Mouse (Mus musculus) forebrain, embryonic 11.5 days (tissue): ENCODE data around the gene Pnpla7. TPM values are rescaled to one million over a fixed set of nuclear protein-coding genes. Genes with fewer than 3 reads are reported as not detected.

Experiments used
- ATAC-seq: fragments of 200-750 bp; cut with Nextera tagmentation; replicated peaks from 2 replicates; pipeline ENCODE4 v1.8.0; 2017; ENCODE audit warnings: moderate TSS enrichment; ENCODE audit not compliant: low FRiP score
- DNase-seq: peaks from one replicate; pipeline ENCODE4 v3.0.0-alpha.2; 2017; ENCODE audit warnings: low spot score
- H3K27ac ChIP-seq: fragments of 300-500 bp; sonication (generic); 2 replicates; pipeline ENCODE4 v1.5.1; 2014; ENCODE audit warnings: low read depth, low read length
- H3K27me3 ChIP-seq: fragments of 300-500 bp; sonication (generic); 2 replicates; pipeline ENCODE4 v1.6.1; 2014; ENCODE audit warnings: mild to moderate bottlenecking, low read length, mixed read lengths; ENCODE audit not compliant: control insufficient read depth, insufficient read depth
- H3K36me3 ChIP-seq: fragments of 300-500 bp; sonication (generic); 2 replicates; pipeline ENCODE4 v1.6.1; 2014; ENCODE audit warnings: mild to moderate bottlenecking, low read length, moderate library complexity, mixed read lengths; ENCODE audit not compliant: control insufficient read depth, insufficient read depth
- H3K4me1 ChIP-seq: fragments of 300-500 bp; sonication (generic); replicated peaks from 2 replicates; pipeline ENCODE4 v1.6.1; 2014; ENCODE audit warnings: low read length, mixed read lengths; ENCODE audit not compliant: control insufficient read depth, insufficient read depth
- H3K4me2 ChIP-seq: fragments of 300-500 bp; sonication (generic); 2 replicates; pipeline ENCODE4 v1.6.1; 2014; ENCODE audit warnings: low read depth, mild to moderate bottlenecking, low read length, moderate library complexity, mixed read lengths; ENCODE audit not compliant: severe bottlenecking
- H3K4me3 ChIP-seq: fragments of 300-500 bp; sonication (generic); 2 replicates; pipeline ENCODE4 v1.5.1; 2014; ENCODE audit warnings: low read depth, low read length
- H3K9ac ChIP-seq: fragments of 300-500 bp; sonication (generic); 2 replicates; pipeline ENCODE4 v1.6.1; 2014; ENCODE audit warnings: low read length
- H3K9me3 ChIP-seq: fragments of 300-500 bp; sonication (generic); 2 replicates; pipeline ENCODE4 v1.6.1; 2016; ENCODE audit warnings: low read length, mixed read lengths; ENCODE audit not compliant: control insufficient read depth
- WGBS: fragments of 180-500 bp; shearing (Covaris S2); extraction: QIAGEN DNeasy Blood & Tissue Kit; methylation state at CpG from one replicate; pipeline ENCODE4 v1.1.7; 2014; 5-methylcytosine and 5-hydroxymethylcytosine counted together
- polyA plus RNA-seq: library from polyadenylated mRNA; unstranded; fragments of >200 nt; fragmentation: Nextera tagmentation; extraction: Ambion mirVana; gene quantifications from 2 replicates; pipeline ENCODE4 v1.2.1, GENCODE M21; 2014

Pnpla7 gene
- polyA plus RNA-seq, 1 experiment from 2014 or later: 4.5 TPM

GRCm38 (mm10) chr2:25069537-25069936 is 93.7 kb downstream of the Pnpla7 start:
- no peak overlapping the region for H3K27ac ChIP-seq
- H3K4me2 ChIP-seq: no peak overlapping the region
- DNase-seq (no peak), ATAC-seq (no peak)
- no peak overlapping the region for H3K4me3 ChIP-seq
- H3K9me3 ChIP-seq: no peaks in the 10 kb centered on the region
- 74% methylated on average over 4 of the region's 4 CpGs for WGBS
- H3K9ac ChIP-seq: no peak overlapping the region
- no peaks in the 10 kb centered on the region for H3K36me3 ChIP-seq
- H3K4me1 ChIP-seq: no peaks in the 10 kb centered on the region
- H3K27me3 ChIP-seq: no peaks in the 10 kb centered on the region

GRCm38 (mm10) chr2:25072398-25072797 is 96.6 kb downstream of the Pnpla7 start:
- WGBS: 90% methylated on average over 4 of the region's 4 CpGs
- H3K9ac ChIP-seq: no peak overlapping the region
- H3K36me3 ChIP-seq: no peaks in the 10 kb centered on the region
- ATAC-seq (no peak), DNase-seq (no peak)
- no peak overlapping the region for H3K4me2 ChIP-seq
- no peak overlapping the region for H3K27ac ChIP-seq
- H3K4me3 ChIP-seq: no peak overlapping the region
- H3K9me3 ChIP-seq: no peaks in the 10 kb centered on the region
- no peaks in the 10 kb centered on the region for H3K27me3 ChIP-seq
- H3K4me1 ChIP-seq: no peaks in the 10 kb centered on the region

GRCm38 (mm10) chr2:25075506-25075905 is 99.7 kb downstream of the Pnpla7 start:
- no peak overlapping the region for H3K4me3 ChIP-seq
- no peaks in the 10 kb centered on the region for H3K9me3 ChIP-seq
- ATAC-seq: no peak
- no peak overlapping the region for H3K27ac ChIP-seq
- no peaks in the 10 kb centered on the region for H3K4me1 ChIP-seq
- H3K27me3 ChIP-seq: no peaks in the 10 kb centered on the region
- no peak for DNase-seq
- H3K4me2 ChIP-seq: no peak overlapping the region
- WGBS: 79% methylated on average over 4 of the region's 4 CpGs
- H3K9ac ChIP-seq: no peak overlapping the region
- H3K36me3 ChIP-seq: no peaks in the 10 kb centered on the region

GRCm38 (mm10) chr2:25078967-25079366 is 103.1 kb downstream of the Pnpla7 start:
- H3K27ac ChIP-seq: no peak overlapping the region

GRCm38 (mm10) chr2:25080076-25080475 is 104.2 kb downstream of the Pnpla7 start, which contains the start of gene Entpd8:
TSS of gene Entpd8 (plus strand) at chr2:25080304.
- Histone ChIP-seq H3K27me3 (no peaks in the 10 kb centered on the region), H3K27ac (no peak within 1 kb of the TSS), H3K4me3 (no peak within 1 kb of the TSS), H3K4me2 (no peak within 1 kb of the TSS), H3K9ac (no peak within 1 kb of the TSS), H3K4me1 (no peaks in the 10 kb centered on the region), H3K9me3 (no peaks in the 10 kb centered on the region), H3K36me3 (no peaks in the 10 kb centered on the region)
- 65% methylated on average over 5 of the region's 5 CpGs for WGBS
- ATAC-seq: no peak
- no peak for DNase-seq

More at GRCm38 (mm10) chr2:25078967-25079366, 103.1 kb downstream of the Pnpla7 start:
- no peak overlapping the region for H3K4me3 ChIP-seq
- no peak overlapping the region for H3K4me2 ChIP-seq
- H3K36me3 ChIP-seq: no peaks in the 10 kb centered on the region
- no peak for ATAC-seq
- H3K9me3 ChIP-seq: no peaks in the 10 kb centered on the region
- no peak overlapping the region for H3K9ac ChIP-seq
- DNase-seq: no peak
- no peaks in the 10 kb centered on the region for H3K4me1 ChIP-seq
- no peaks in the 10 kb centered on the region for H3K27me3 ChIP-seq
- 81% methylated on average over 1 of the region's 1 CpGs for WGBS

- no peaks in the 10 kb centered on the region for H3K9me3 ChIP-seq
- no peaks in the 10 kb centered on the region for H3K36me3 ChIP-seq
- ATAC-seq: no peak
- no peak overlapping the region for H3K9ac ChIP-seq
- no peak for DNase-seq
- H3K4me1 ChIP-seq: no peaks in the 10 kb centered on the region
- no peak overlapping the region for H3K4me3 ChIP-seq
- no peak overlapping the region for H3K4me2 ChIP-seq
- H3K27ac ChIP-seq: no peak overlapping the region
- H3K27me3 ChIP-seq: no peaks in the 10 kb centered on the region
- WGBS: 76% methylated on average over 4 of the region's 4 CpGs
Observed at GRCm38 (mm10) chr2:25083697-25084096, 107.9 kb downstream of the Pnpla7 start.

GRCm38 (mm10) chr2:25085571-25085970 is 109.7 kb downstream of the Pnpla7 start:
- no peaks in the 10 kb centered on the region for H3K4me1 ChIP-seq
- H3K9ac ChIP-seq: no peak overlapping the region
- WGBS: 91% methylated on average over 5 of the region's 5 CpGs
- no peak for DNase-seq
- no peaks in the 10 kb centered on the region for H3K27me3 ChIP-seq
- H3K36me3 ChIP-seq: no peaks in the 10 kb centered on the region
- no peak overlapping the region for H3K4me3 ChIP-seq
- H3K4me2 ChIP-seq: no peak overlapping the region
- H3K27ac ChIP-seq: no peak overlapping the region
- no peak for ATAC-seq
- H3K9me3 ChIP-seq: no peaks in the 10 kb centered on the region

GRCm38 (mm10) chr2:25087842-25088241 is 112.0 kb downstream of the Pnpla7 start:
- whole genome bisulfite sequencing: 96% methylated on average over 2 of the region's 2 CpGs
- Histone ChIP-seq H3K27me3 (no peaks in the 10 kb centered on the region), H3K27ac (no peak overlapping the region), H3K4me3 (no peak overlapping the region), H3K4me2 (no peak overlapping the region), H3K9ac (no peak overlapping the region), H3K9me3 (no peaks in the 10 kb centered on the region), H3K4me1 (no peaks in the 10 kb centered on the region), H3K36me3 (no peaks in the 10 kb centered on the region)
- ATAC-seq: no peak
- DNase-seq: no peak

GRCm38 (mm10) chr2:25088636-25089035 is 112.8 kb downstream of the Pnpla7 start:
- no peak overlapping the region for H3K27ac ChIP-seq
- no peaks in the 10 kb centered on the region for H3K4me1 ChIP-seq
- DNase-seq (no peak), ATAC-seq (no peak)
- no peak overlapping the region for H3K4me2 ChIP-seq
- no peaks in the 10 kb centered on the region for H3K9me3 ChIP-seq
- no peaks in the 10 kb centered on the region for H3K36me3 ChIP-seq
- no peak overlapping the region for H3K4me3 ChIP-seq
- no peaks in the 10 kb centered on the region for H3K27me3 ChIP-seq
- 91% methylated on average over 3 of the region's 3 CpGs for WGBS
- H3K9ac ChIP-seq: no peak overlapping the region
